Mouse (Mus musculus) neural tube, embryonic 15.5 days (tissue): Measurements from ENCODE around the gene Tex2. TPM values are rescaled to one million over a fixed set of nuclear protein-coding genes. Genes with fewer than 3 reads are reported as not detected.

ENCODE experiments used
- ATAC-seq: fragments of 200-750 bp; cut with Nextera tagmentation; 2 replicates; pipeline ENCODE4 v1.8.0; 2017; ENCODE audit warnings: mild to moderate bottlenecking, moderate TSS enrichment, moderate library complexity; ENCODE audit not compliant: low FRiP score
- H3K27ac ChIP-seq: fragments of 300-500 bp; sonication (generic); replicated peaks from 2 replicates; pipeline ENCODE4 v1.5.1; 2015; ENCODE audit warnings: mild to moderate bottlenecking, inconsistent platforms
- H3K27me3 ChIP-seq: fragments of 300-500 bp; sonication (generic); replicated peaks from 2 replicates; pipeline ENCODE4 v1.6.1; 2015; ENCODE audit warnings: inconsistent platforms
- H3K36me3 ChIP-seq: fragments of 300-500 bp; sonication (generic); 2 replicates; pipeline ENCODE4 v1.6.1; 2015; ENCODE audit warnings: inconsistent platforms
- H3K4me1 ChIP-seq: fragments of 300-500 bp; sonication (generic); 2 replicates; pipeline ENCODE4 v1.6.1; 2015; ENCODE audit warnings: inconsistent platforms
- H3K4me2 ChIP-seq: fragments of 300-500 bp; sonication (generic); 2 replicates; pipeline ENCODE4 v1.6.1; 2015; ENCODE audit warnings: inconsistent platforms, mild to moderate bottlenecking, moderate library complexity
- H3K4me3 ChIP-seq: fragments of 300-500 bp; sonication (generic); replicated peaks from 2 replicates; pipeline ENCODE4 v1.5.1; 2015; ENCODE audit warnings: mild to moderate bottlenecking, inconsistent platforms
- H3K9ac ChIP-seq: fragments of 300-500 bp; sonication (generic); replicated peaks from 2 replicates; pipeline ENCODE4 v1.6.1; 2015; ENCODE audit warnings: mild to moderate bottlenecking, inconsistent platforms
- H3K9me3 ChIP-seq: fragments of 300-500 bp; sonication (generic); replicated peaks from 2 replicates; pipeline ENCODE4 v1.6.1; 2016; ENCODE audit warnings: inconsistent platforms
- WGBS: fragments of 180-500 bp; shearing (Covaris S2); methylation state at CpG from one replicate; pipeline ENCODE4 v1.1.7; 2015; ENCODE audit warnings: mixed read lengths; 5-methylcytosine and 5-hydroxymethylcytosine counted together
- polyA plus RNA-seq: library from polyadenylated mRNA; unstranded; fragments of >200 nt; fragmentation: Nextera tagmentation; extraction: Ambion mirVana; gene quantifications from 2 replicates; pipeline ENCODE4 v1.2.1, GENCODE M21; 2015

Tex2 gene
- polyA plus RNA-seq, 1 experiment from 2014 or later, result 35.1 TPM

DNA sequence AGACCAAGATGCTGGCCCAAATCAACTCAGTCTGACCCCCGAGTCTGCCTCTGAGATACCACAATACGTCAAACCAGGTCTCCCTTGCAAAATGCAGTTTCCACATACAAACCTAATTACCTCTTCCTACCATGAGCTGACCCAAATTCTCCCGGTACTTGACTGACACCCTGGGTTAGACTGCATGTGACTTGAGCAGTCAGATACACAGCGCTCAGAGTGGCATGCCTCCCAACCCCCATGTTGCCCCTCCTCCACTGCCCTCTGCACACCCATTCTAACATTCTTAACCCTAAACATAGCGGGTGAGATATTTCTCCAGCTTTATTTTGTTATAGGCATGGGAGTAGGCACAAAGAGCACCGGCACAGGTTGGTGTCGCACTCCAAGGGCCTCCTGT is 55.8 kb downstream of the Tex2 start:
- Histone ChIP-seq H3K4me1 (peaks cover 22% of the 10 kb centered on the region), H3K4me2 (no peak overlapping the region), H3K27ac (no peak overlapping the region), H3K9ac (no peak overlapping the region), H3K9me3 (no peaks in the 10 kb centered on the region), H3K4me3 (no peak overlapping the region), H3K27me3 (no peaks in the 10 kb centered on the region), H3K36me3 (no peaks in the 10 kb centered on the region)
- 81% methylated on average over 7 of the region's 7 CpGs for WGBS
- ATAC-seq, result no peak

DNA sequence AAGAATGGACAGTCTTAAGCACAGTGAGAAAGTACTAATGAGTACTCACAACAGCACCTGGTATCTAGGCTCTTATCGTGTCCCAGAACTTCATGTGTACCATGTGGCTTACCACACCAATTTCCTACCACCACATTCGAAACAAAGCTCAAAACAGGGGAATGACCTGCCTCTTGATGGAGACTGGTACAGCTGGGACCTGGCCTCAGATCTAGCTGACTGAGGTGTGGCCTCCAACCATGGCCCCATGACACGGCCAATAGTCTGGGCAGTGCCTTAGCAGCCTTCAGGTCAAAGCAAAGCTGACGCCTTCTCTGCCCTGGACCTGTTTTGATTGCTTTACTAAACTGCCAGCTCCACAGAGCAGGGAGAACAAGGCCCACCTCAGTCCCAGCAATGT is 56.5 kb downstream of the Tex2 start:
- H3K4me1 ChIP-seq, result peaks cover 22% of the 10 kb centered on the region
- no peak overlapping the region for H3K27ac ChIP-seq
- WGBS, result 77% methylated on average over 4 of the region's 4 CpGs
- H3K9ac ChIP-seq, result no peak overlapping the region
- no peaks in the 10 kb centered on the region for H3K36me3 ChIP-seq
- no peaks in the 10 kb centered on the region for H3K9me3 ChIP-seq
- H3K4me2 ChIP-seq, result no peak overlapping the region
- no peaks in the 10 kb centered on the region for H3K27me3 ChIP-seq
- H3K4me3 ChIP-seq, result no peak overlapping the region
- no peak for ATAC-seq

DNA sequence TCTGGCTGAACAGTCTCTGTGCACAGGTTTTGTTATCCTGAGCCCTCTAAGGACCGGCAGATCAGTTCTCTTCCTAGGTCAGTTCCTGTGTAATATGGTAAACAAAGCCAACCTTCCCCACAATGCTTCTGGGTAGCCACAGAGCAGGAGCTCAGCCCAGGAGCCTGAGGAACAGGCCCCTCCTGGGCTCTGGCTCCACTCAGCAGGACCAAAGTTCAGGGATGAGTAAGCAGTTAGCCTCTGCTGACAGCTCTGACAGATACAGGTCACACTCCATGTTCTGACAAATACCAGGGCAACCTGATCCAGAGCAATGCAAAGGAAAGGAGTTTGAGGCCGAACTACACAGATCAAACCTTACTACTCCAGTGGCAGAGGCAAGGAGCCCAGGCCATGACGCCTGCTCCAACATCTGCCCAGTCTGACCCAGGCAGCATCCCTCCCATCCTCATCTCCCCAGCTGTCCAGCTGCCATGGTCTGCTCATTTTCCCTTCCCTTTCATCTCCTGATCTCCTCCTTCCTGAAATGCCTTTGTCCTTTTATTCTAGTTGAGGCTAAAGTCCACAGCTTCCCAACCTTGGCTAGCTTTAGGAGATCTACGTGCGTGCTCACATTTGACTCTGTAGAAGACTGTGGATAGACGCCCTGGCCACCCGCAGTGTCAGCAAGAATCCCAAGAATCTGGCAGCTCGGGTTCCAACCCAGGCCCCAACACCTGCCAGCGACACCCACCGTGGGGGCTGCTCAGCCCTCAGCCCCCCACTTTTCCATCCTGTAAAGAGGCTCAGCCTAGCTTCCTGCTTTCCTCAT is 57.2 kb downstream of the Tex2 start:
- Histone ChIP-seq H3K9me3 (no peaks in the 10 kb centered on the region), H3K4me3 (no peak overlapping the region), H3K4me2 (no peak overlapping the region), H3K4me1 (peaks cover 22% of the 10 kb centered on the region), H3K27me3 (no peaks in the 10 kb centered on the region), H3K9ac (no peak overlapping the region), H3K27ac (no peak overlapping the region), H3K36me3 (no peaks in the 10 kb centered on the region)
- 69% methylated on average over 10 of the region's 10 CpGs for WGBS
- ATAC-seq, result no peak

DNA sequence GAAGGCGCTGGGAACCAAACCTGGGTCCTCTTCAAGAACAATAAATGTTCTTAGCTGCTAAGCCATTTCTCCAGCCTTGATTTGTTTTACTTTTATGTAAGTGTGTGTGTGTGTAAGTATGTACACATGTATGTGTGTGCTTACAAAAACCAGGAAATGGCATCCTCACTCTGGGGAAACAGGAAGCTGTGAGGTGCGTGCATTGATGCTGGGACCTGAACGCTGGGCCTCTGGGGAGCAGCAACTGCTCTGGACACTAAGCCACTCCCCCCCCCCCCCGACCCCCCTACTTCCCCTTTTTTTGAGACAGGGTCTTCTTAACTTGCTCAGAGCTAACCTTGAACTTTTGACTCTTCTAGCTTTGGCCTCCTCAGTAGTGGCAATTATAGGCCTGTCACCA is 62.8 kb downstream of the Tex2 start:
- Histone ChIP-seq H3K4me3 (no peak overlapping the region), H3K36me3 (peaks cover 9% of the 10 kb centered on the region), H3K9me3 (no peaks in the 10 kb centered on the region), H3K4me1 (peaks cover 5% of the 10 kb centered on the region; the same call in 1 of the 2 replicates), H3K9ac (no peak overlapping the region), H3K4me2 (no peak overlapping the region), H3K27ac (no peak overlapping the region), H3K27me3 (no peaks in the 10 kb centered on the region)
- ATAC-seq, result no peak
- WGBS, result 95% methylated on average over 4 of the region's 4 CpGs

DNA sequence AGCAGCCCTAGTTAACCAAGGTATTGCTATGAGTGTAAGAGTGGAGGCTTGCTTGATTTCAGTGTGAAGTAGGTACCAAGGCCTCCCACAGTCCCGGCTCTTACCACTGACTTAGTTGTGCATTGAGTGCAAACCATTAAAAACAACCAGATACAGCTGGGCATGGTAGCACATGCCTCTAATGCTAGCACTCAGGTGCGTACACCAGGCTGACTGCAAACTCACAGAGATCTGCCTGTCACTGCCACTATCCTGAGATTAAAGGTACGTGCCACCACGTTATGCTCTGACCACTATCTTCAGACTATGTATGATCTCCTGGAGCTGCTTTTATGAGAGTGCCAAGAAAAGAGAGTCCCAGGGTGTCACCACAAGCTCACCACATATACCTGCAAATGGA is 67.1 kb downstream of the Tex2 start:
- 95% methylated on average over 4 of the region's 4 CpGs for WGBS
- H3K4me2 ChIP-seq, result no peak overlapping the region
- H3K4me3 ChIP-seq, result no peak overlapping the region
- H3K27ac ChIP-seq, result no peak overlapping the region
- H3K9ac ChIP-seq, result no peak overlapping the region
- no peaks in the 10 kb centered on the region for H3K27me3 ChIP-seq
- no peak for ATAC-seq
- no peaks in the 10 kb centered on the region for H3K9me3 ChIP-seq
- H3K36me3 ChIP-seq, result peaks cover 27% of the 10 kb centered on the region
- H3K4me1 ChIP-seq, result peaks cover 14% of the 10 kb centered on the region

DNA sequence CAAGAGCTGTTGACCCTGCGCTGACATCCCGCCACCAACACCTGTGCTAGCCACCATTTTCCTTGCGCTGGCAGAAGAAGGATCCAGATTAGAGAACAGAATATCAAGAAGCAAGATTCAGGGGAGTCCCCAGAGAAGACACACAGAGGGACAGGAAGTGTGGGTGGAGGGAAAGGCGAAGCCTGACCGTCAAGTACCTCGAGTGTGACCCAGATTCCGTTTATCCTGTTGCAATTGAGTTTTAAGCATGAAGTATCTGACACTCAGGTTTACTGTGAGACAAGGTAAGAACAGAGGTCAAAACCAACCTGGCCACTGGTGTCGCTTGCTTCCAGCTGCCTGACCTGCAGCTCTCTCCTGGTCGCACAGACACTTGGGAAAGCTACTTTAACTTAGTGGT is 68.3 kb downstream of the Tex2 start:
- H3K4me2 ChIP-seq, result no peak overlapping the region
- H3K4me3 ChIP-seq, result no peak overlapping the region
- peaks cover 27% of the 10 kb centered on the region for H3K36me3 ChIP-seq
- no peak overlapping the region for H3K27ac ChIP-seq
- H3K4me1 ChIP-seq, result peaks cover 14% of the 10 kb centered on the region
- no peak for ATAC-seq
- 94% methylated on average over 9 of the region's 9 CpGs for WGBS
- H3K9ac ChIP-seq, result no peak overlapping the region
- no peaks in the 10 kb centered on the region for H3K9me3 ChIP-seq
- H3K27me3 ChIP-seq, result no peaks in the 10 kb centered on the region

DNA sequence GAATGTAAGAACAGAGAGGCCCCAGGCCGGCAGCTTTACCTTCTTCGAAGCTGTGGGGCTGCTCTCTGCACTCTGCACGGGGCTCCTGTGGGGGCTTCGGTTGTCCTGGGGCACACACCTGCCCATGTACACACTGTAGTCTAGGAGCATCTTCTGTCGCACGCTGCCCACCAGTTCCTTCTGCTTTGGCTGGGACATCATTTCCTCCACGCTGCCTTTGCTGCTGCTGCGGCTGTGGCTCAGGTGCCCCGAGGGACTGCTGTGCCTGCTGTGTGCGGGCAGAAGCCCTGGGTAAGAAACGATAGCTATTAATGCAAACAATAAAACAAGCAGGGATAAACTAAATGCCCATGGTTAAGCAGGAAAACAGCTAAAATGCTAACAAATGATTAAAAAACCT is 69.1 kb downstream of the Tex2 start:
- Histone ChIP-seq H3K27ac (peak overlapping the region; percentile 25), H3K9ac (no peak overlapping the region)
- ATAC-seq, result no peak

DNA sequence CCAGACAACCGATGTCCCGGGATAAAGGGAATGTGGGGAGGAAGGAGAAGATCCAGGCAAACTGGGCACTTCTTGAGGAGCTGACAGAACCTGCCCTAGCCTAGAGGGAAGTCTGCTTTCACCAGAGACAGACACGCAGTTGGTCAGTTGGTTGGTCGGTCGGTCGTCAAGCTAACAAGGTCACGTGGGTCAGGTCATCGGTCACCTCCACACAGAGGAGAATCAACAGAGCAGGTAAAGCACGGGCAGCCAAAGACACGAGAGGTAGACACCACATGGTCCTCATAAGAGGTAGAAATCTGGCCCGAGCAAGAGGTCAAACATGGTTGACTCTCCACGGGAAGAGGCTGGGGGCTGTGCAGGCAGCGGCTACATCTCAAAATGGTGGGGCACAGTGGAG is 70.2 kb downstream of the Tex2 start:
- Histone ChIP-seq H3K4me3 (no peak overlapping the region), H3K9me3 (no peaks in the 10 kb centered on the region), H3K36me3 (peaks cover 25% of the 10 kb centered on the region), H3K27ac (no peak overlapping the region), H3K27me3 (no peaks in the 10 kb centered on the region), H3K4me1 (peaks cover 14% of the 10 kb centered on the region), H3K4me2 (no peak overlapping the region), H3K9ac (no peak overlapping the region)
- WGBS, result 94% methylated on average over 13 of the region's 13 CpGs
- no peak for ATAC-seq

More for the DNA sequence above, 69.1 kb downstream of the Tex2 start:
- Histone ChIP-seq H3K36me3 (peaks cover 27% of the 10 kb centered on the region), H3K4me1 (peaks cover 14% of the 10 kb centered on the region), H3K9me3 (no peaks in the 10 kb centered on the region), H3K4me2 (no peak overlapping the region), H3K4me3 (no peak overlapping the region), H3K27me3 (no peaks in the 10 kb centered on the region)
- WGBS, result 57% methylated on average over 11 of the region's 11 CpGs

DNA sequence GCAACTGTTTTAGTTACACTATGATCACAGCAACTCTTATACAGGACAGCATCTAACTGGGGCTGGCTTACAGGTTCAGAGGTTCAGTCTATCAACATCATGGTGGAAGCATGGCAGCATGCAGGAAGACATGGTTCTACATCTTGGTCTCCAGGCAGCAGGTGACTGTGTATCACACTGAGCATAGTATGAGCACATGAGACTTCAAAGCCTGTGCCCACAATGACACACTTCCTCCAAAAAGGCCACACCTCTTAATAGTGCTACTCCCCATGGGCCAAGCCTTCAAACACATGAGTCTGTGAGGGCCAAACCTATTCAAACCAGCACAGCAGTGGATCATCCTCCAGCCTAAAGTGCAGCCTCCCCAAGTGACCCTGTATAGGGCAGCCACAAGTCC is 70.8 kb downstream of the Tex2 start:
- H3K27ac ChIP-seq, result no peak overlapping the region
- ATAC-seq, result no peak
- peaks cover 24% of the 10 kb centered on the region; the same call in 1 of the 2 replicates for H3K36me3 ChIP-seq
- peaks cover 14% of the 10 kb centered on the region for H3K4me1 ChIP-seq
- H3K9me3 ChIP-seq, result no peaks in the 10 kb centered on the region
- H3K4me2 ChIP-seq, result no peak overlapping the region
- no peaks in the 10 kb centered on the region for H3K27me3 ChIP-seq
- no peak overlapping the region for H3K9ac ChIP-seq
- H3K4me3 ChIP-seq, result no peak overlapping the region

DNA sequence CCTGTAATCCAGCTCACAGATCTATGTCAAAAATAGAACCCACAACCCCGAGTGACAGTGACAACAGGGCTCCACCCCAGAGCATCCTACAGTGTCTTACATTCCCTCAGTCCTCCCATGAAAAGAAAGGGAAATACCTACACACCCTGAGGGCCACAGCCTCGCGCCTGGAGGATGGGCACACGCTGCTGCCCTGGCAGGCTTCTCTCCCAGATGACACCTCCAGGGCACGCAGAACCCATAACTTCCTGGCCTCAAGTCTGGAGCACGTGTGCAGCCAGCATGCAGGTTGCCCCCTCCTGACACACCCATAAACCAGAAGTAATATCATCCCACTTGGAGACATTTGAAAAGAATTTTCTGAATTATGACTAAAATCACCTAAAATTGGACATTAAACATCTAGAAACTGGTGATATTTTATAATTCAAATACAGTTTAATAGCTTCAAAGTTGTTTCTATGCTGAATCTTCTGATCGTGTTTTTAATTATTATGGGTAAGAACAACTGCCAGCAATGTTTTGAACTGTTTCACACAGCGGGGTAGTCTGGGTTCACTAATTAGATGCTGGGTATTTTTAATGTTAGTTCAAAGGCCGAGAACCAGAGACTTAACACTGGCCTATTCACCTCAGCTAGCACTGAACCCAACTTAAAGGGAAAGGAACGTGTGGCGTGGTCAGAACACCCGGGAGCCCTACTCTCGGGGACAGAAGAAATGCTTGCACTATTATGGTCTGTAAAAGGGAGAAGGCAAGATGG is 72.5 kb downstream of the Tex2 start:
- peaks cover 20% of the 10 kb centered on the region; the same call in 1 of the 2 replicates for H3K36me3 ChIP-seq
- no peak overlapping the region for H3K9ac ChIP-seq
- no peak for ATAC-seq
- no peak overlapping the region for H3K4me3 ChIP-seq
- no peaks in the 10 kb centered on the region for H3K9me3 ChIP-seq
- H3K27me3 ChIP-seq, result no peaks in the 10 kb centered on the region
- peaks cover 22% of the 10 kb centered on the region for H3K4me1 ChIP-seq
- no peak overlapping the region for H3K4me2 ChIP-seq
- WGBS, result 77% methylated on average over 13 of the region's 13 CpGs
- H3K27ac ChIP-seq, result no peak overlapping the region

DNA sequence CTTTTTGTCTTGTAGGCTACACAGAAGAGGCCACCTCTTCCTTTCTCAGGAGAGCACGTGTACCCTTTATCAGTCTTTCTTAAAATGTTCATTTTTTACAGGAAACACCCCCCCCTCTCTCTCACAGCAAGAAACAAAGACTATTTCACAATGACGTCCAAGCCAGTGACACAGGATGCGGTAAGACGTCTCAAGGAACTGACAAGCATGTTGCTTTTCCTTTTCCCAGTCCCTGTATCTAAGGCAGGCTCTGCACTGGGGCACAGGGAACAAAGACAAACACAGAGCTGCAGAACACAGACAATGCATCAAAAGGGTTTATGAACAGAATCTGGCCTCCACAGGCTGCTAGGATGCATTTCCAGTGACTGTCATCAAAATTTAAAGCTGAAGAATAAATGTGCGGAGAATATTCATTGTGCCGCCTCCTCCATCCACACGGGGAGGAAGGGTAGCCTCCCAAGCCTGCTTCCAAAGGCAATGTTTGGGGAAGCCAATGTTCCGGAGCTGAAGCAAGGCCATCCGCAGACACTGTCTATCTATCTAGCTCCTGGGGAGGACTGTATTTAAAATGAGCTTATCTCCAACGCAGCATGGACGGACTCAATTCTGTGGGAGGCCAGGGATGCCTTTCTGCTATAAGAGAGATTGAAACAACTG is 76.8 kb downstream of the Tex2 start:
- Histone ChIP-seq H3K27ac (peak overlapping the region; percentile 71), H3K4me1 (peaks cover 8% of the 10 kb centered on the region; the same call in 1 of the 2 replicates), H3K9me3 (no peaks in the 10 kb centered on the region), H3K4me2 (no peak overlapping the region), H3K9ac (no peak overlapping the region), H3K4me3 (no peak overlapping the region), H3K36me3 (peaks cover 18% of the 10 kb centered on the region), H3K27me3 (no peaks in the 10 kb centered on the region)
- ATAC-seq, result no peak
- 63% methylated on average over 11 of the region's 11 CpGs for WGBS
